Mouse (Mus musculus): ENCODE data around the gene Osgep. TPM values are rescaled to one million over a fixed set of nuclear protein-coding genes. Genes with fewer than 3 reads are reported as not detected.

Osgep gene
- polyA plus RNA-seq, 1 experiment from 2014 or later, result 141 TPM

DNA sequence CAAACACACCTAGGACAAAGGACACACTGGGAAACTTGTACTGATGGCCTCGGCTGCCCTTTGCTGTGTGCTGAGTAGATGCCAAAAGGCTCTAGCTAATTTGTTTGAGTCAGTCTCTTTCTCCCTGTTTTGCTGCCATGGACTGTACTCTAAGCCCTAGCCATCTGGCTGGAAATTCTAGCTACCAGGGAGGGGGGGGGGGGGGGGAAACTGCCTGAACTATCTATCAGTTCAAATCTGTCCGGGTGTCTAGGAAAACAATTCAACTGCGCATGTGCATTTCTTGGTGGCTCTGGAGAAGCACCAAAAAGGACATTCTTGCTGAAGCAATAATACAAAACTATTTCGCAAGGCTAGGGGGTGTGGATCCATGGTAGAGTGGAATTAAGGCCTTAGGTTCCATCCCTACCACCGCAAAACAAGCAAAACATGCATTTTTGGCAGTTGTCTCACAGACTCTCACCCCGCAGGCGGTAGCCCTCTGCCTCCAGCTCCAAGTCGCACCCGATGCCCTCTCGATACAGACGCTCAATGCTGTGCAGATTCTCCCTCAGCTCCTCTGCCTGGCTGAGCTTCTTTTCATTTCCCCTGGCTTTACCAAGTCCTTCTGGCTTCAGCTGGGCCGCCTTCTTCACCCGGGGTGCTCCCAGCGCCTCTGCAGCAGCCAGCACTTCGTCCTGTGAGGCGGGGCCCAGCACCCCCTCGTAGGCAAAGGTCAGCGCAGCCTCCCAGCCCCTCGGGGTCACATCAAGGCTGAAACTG is 28.5 kb downstream of the Osgep start:
- Histone ChIP-seq H3K9me3 (no peaks in the 10 kb centered on the region), H3K36me3 (replicated peaks) (no peaks in the 10 kb centered on the region), H3K4me2 (peak overlapping the region; percentile 73), H3K4me3 (replicated peaks) (peak overlapping the region; percentile 40), H3K27ac (no peak overlapping the region), H3K27me3 (peaks cover 26% of the 10 kb centered on the region), H3K4me1 (peaks cover 14% of the 10 kb centered on the region), H3K9ac (peak overlapping the region; percentile 51)
- WGBS, result 16% methylated on average over 19 of the region's 19 CpGs
- no peak; the same call in 1 of the 2 replicates for ATAC-seq (ENCODE audit: low FRiP score)

DNA sequence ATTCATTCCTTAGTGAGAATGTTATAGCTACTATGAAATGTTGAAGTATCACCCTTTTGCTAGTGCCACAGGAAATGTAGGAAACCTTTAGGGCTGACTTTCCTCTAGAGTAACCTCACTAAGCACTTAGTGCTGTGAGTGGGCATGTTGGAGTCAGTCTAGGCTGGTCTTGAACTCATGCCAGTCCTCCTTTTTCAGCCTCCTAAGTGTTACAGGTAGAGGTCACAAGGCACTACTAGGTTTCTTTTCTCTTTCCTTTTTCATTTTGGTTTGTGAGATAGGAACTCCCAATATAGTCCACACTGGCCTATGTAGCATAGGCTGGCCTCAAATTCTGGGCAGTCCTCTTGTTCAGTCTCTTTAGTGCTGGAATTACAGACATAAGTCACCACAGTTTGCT is 29.3 kb downstream of the Osgep start:
- ATAC-seq (ENCODE audit: low FRiP score), result no peak
- peaks cover 26% of the 10 kb centered on the region for H3K27me3 ChIP-seq
- H3K9ac ChIP-seq, result no peak overlapping the region
- H3K4me1 ChIP-seq, result peaks cover 14% of the 10 kb centered on the region
- no peaks in the 10 kb centered on the region for H3K36me3 ChIP-seq (replicated peaks)
- no peaks in the 10 kb centered on the region for H3K9me3 ChIP-seq
- H3K27ac ChIP-seq, result no peak overlapping the region
- no peak overlapping the region for H3K4me2 ChIP-seq
- H3K4me3 ChIP-seq (replicated peaks), result no peak overlapping the region

DNA sequence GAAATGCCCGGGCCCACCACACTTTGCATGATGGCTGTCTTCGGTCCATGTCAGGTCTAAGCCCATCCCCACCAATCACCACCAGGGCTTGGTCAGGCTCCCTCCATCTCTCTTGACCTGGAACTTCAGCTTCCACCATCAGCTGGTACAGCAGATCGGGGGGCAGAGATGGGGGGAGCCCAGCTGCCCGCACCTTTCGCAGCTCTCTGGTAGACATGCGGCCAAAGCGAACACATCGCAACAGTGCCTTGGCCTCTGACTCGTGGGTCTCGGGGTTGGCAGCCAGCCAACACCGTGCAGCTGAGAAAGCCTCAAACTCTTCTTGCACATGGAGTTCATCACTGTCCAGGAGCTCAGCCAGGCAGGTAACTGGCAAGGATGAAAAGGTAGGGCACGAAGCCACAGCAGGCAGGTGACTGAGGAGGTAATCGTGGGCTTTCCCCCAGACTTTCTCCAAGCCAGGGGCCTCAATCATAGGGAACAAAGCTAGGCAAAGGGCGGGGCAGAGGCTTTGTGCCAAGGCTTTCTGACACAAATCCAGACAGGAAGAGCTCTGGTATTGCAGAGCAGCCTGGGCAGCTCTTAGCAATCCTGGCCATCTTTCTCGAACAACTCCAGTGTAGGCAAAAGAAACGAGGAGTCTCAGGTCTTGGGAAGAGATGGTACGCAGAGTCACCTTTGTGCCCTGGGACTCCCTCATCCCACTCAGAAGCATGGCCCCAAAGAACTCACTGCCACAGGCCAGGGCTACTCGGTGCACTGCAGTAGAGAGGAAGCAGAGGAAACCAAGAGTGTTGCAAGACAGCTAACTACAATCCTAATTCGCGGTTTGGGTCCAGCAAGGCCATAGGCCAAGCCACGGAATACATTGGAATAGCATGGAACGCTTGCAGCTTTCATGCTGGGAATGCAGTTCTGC is 31.9 kb downstream of the Osgep start:
- Histone ChIP-seq H3K4me2 (no peak overlapping the region), H3K4me3 (replicated peaks) (no peak overlapping the region), H3K9me3 (no peaks in the 10 kb centered on the region), H3K27ac (no peak overlapping the region), H3K36me3 (replicated peaks) (no peaks in the 10 kb centered on the region), H3K4me1 (peaks cover 14% of the 10 kb centered on the region), H3K9ac (no peak overlapping the region), H3K27me3 (peaks cover 24% of the 10 kb centered on the region)
- no peak for ATAC-seq (ENCODE audit: low FRiP score)
- WGBS, result 88% methylated on average over 22 of the region's 22 CpGs

DNA sequence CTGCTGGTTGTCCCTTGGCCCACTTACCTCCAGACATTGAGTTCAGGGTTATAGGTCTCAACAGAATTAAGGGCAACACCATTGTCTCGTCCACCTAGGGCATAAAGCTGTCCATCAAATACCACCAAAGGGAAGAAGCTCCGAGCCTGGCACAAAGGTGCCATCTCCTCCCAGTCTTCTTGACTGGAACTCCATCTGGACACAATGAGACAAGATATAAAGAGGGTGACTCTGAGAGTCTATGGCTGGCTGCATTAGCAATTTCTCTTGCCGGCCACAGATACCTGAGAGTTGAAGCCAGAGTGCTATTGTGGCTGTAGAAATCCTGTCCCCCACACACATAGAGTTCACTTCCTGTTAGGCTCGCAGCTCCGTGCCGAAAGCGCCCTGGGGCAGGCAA is 32.6 kb downstream of the Osgep start:
- 91% methylated on average over 7 of the region's 7 CpGs for whole genome bisulfite sequencing
- no peak for ATAC-seq (ENCODE audit: low FRiP score)
- peaks cover 12% of the 10 kb centered on the region for H3K4me1 ChIP-seq
- no peaks in the 10 kb centered on the region for H3K9me3 ChIP-seq
- no peak overlapping the region for H3K9ac ChIP-seq
- peaks cover 17% of the 10 kb centered on the region for H3K27me3 ChIP-seq
- H3K4me3 ChIP-seq (replicated peaks), result no peak overlapping the region
- H3K4me2 ChIP-seq, result no peak overlapping the region
- no peak overlapping the region for H3K27ac ChIP-seq
- no peaks in the 10 kb centered on the region for H3K36me3 ChIP-seq (replicated peaks)

DNA sequence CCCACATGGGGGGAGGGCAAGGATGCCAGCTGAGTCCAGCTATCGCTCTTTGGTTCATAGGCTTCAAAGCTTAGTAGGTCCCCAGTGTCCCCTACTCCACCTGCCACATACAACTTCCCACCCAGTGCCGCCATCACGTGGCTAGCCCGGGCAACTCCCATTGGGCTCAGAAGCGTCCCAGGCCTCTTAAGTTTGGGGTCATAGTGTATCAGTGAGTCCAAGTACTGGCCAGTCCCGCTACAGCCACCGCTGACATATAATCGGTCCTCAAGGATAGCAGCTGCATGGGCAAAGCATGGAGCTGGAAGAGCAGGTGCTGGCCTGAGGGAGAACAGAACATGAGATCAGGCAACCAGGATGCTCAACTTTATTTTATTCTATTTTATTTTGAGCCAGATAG is 33.1 kb downstream of the Osgep start:
- no peak for ATAC-seq (ENCODE audit: low FRiP score)
- WGBS, result 95% methylated on average over 8 of the region's 8 CpGs

DNA sequence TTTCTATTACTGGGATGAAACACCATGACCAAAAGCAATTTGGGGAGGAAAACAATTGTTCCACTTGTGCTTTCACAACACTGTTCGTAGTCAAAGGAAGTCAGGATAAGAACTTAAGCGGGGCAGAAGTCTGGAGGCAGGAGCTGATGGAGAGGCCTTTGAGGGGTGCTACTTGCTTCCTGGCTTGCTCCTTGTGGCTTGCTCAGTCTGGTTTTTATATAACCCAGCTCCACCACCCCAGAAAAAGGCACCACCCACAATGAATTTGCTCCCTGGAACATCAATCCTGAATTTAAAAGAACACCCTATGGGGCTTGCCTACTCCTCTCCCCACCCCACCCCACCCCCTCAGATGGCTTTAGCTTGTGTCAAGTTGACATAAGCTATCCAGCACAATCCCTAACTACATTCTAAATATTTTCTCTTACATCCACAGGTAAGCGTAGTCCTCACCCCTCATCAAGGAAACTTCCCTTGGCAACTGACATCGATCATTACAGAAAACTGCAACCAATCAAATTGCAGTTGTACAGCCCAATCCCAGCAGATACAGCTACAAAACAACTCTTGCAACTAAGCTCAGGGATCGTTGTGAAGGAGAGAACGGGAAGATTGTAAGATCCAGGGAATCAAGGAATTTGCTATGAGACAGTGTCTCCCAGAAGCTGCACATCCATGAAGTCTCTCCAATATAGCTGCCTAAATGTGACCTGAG is 48.3 kb downstream of the Osgep start:
- 87% methylated on average over 6 of the region's 6 CpGs for WGBS
- Histone ChIP-seq H3K27me3 (no peaks in the 10 kb centered on the region), H3K27ac (no peak overlapping the region), H3K9me3 (no peaks in the 10 kb centered on the region), H3K9ac (no peak overlapping the region), H3K36me3 (replicated peaks) (no peaks in the 10 kb centered on the region), H3K4me2 (no peak overlapping the region), H3K4me1 (no peaks in the 10 kb centered on the region), H3K4me3 (replicated peaks) (no peak overlapping the region)
- no peak for ATAC-seq (ENCODE audit: low FRiP score)

More for the DNA sequence above, 33.1 kb downstream of the Osgep start:
- Histone ChIP-seq H3K27ac (no peak overlapping the region), H3K27me3 (peaks cover 12% of the 10 kb centered on the region; the same call in 1 of the 2 replicates), H3K9me3 (no peaks in the 10 kb centered on the region), H3K4me2 (no peak overlapping the region), H3K4me3 (replicated peaks) (no peak overlapping the region), H3K4me1 (peaks cover 8% of the 10 kb centered on the region), H3K9ac (no peak overlapping the region), H3K36me3 (replicated peaks) (no peaks in the 10 kb centered on the region)

DNA sequence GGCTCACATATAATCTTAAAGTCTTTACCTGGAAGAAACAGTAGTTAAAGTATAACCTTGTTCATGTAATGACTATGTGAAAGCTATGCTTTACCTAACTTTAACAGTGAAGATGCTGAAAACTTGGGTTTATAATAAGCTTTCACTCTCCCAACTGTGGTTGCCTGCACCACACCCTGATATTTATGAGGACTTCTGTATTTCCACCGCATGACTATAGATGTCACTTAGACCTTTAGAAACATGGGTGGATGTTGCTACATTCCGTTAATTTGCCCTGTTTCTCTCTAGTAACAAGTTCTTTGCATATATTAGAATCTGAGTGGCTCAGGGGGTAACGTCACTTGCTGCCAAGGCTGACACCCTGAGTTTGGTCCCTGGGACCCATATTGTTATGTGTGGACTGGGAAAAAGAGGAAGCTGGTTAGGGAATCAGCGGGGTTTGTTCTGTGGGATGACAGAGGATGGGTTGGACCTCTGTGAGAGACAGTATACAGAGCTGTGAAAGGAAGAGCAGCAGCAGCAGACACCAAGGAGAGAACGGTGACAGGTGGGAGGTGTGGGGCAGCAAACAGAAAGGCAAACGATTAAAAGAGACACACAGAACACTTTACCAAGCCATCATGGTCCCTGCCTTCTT is 49.0 kb downstream of the Osgep start:
- 85% methylated on average over 6 of the region's 6 CpGs for WGBS
- no peaks in the 10 kb centered on the region for H3K9me3 ChIP-seq
- no peaks in the 10 kb centered on the region for H3K27me3 ChIP-seq
- H3K36me3 ChIP-seq (replicated peaks), result no peaks in the 10 kb centered on the region
- no peak overlapping the region for H3K9ac ChIP-seq
- H3K4me3 ChIP-seq (replicated peaks), result no peak overlapping the region
- no peak overlapping the region for H3K4me2 ChIP-seq
- H3K4me1 ChIP-seq, result peaks cover 2% of the 10 kb centered on the region; the same call in 1 of the 2 replicates
- H3K27ac ChIP-seq, result no peak overlapping the region
- ATAC-seq (ENCODE audit: low FRiP score), result no peak

DNA sequence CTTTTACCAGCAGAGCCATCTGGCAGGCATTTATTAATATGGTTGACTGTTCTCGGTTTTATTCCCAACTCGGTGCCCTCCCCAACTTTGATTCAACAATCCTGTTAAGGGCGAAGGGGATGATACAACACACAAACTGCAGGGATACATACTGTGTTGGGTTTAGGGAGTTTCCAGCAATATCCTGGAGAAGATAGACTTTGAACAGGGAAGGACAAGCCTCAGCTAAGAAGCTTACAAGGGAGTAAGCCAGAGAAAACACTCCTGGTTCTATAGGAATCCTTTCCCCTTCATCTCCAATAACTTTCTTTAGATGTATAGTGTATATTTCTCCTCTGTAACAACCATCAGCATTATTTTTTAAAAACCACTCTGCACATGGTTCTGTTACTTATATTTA is 49.5 kb downstream of the Osgep start:
- Histone ChIP-seq H3K4me1 (peaks cover 4% of the 10 kb centered on the region; the same call in 1 of the 2 replicates), H3K36me3 (replicated peaks) (no peaks in the 10 kb centered on the region), H3K27me3 (no peaks in the 10 kb centered on the region), H3K9me3 (no peaks in the 10 kb centered on the region), H3K27ac (no peak overlapping the region), H3K9ac (no peak overlapping the region), H3K4me3 (replicated peaks) (no peak overlapping the region), H3K4me2 (no peak overlapping the region)
- WGBS, result 87% methylated on average over 3 of the region's 3 CpGs
- no peak for ATAC-seq (ENCODE audit: low FRiP score)

DNA sequence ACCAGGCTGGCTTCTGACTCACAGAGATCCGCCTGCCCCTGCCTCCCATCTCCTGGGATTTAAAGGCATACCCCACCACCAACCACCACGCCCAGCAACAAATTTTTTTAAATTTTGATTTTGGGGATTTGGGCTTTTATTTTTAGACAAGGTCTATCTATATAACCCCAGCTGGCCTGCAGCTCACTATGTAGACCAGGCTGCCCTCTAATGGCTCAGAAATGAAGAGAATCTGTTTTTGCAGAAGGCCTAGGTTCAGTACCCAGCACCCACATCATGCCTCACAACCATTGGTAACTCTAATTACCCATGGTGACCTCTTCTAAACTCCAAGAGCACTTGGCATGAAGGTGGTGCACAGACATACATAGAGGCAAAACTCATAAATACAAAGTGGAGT is 53.4 kb downstream of the Osgep start:
- Histone ChIP-seq H3K27ac (no peak overlapping the region), H3K9me3 (no peaks in the 10 kb centered on the region), H3K9ac (no peak overlapping the region), H3K27me3 (no peaks in the 10 kb centered on the region), H3K4me3 (replicated peaks) (no peak overlapping the region), H3K36me3 (replicated peaks) (no peaks in the 10 kb centered on the region), H3K4me2 (no peak overlapping the region), H3K4me1 (peaks cover 4% of the 10 kb centered on the region; the same call in 1 of the 2 replicates)
- no peak for ATAC-seq (ENCODE audit: low FRiP score)
- WGBS, result 89% methylated on average over 2 of the region's 2 CpGs

DNA sequence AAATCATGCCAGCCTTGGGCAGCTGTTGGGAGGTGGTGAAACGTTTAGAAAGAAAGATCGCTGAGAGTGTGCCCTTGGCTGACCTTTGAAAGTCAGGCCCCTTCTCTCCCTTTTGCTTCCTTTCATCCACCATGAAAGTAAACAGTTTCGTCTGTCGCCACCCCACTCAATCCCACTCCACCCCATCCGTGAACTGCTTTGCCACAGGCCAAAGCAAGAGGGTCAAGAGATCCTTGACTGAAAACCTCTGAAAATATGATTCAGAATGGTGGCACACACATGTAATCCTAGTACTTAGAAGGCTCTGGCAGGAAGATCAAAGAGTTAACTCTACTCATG is 53.9 kb downstream of the Osgep start:
- H3K36me3 ChIP-seq (replicated peaks), result no peaks in the 10 kb centered on the region
- H3K9ac ChIP-seq, result no peak overlapping the region
- ATAC-seq (ENCODE audit: low FRiP score), result peak; percentile 42; the same call in 1 of the 2 replicates
- H3K4me2 ChIP-seq, result peak overlapping the region; percentile 66
- H3K4me1 ChIP-seq, result peaks cover 4% of the 10 kb centered on the region; the same call in 1 of the 2 replicates
- no peaks in the 10 kb centered on the region for H3K9me3 ChIP-seq
- WGBS, result 33% methylated on average over 5 of the region's 5 CpGs
- no peak overlapping the region for H3K27ac ChIP-seq
- peak overlapping the region; percentile 49 for H3K4me3 ChIP-seq (replicated peaks)
- no peaks in the 10 kb centered on the region for H3K27me3 ChIP-seq

DNA sequence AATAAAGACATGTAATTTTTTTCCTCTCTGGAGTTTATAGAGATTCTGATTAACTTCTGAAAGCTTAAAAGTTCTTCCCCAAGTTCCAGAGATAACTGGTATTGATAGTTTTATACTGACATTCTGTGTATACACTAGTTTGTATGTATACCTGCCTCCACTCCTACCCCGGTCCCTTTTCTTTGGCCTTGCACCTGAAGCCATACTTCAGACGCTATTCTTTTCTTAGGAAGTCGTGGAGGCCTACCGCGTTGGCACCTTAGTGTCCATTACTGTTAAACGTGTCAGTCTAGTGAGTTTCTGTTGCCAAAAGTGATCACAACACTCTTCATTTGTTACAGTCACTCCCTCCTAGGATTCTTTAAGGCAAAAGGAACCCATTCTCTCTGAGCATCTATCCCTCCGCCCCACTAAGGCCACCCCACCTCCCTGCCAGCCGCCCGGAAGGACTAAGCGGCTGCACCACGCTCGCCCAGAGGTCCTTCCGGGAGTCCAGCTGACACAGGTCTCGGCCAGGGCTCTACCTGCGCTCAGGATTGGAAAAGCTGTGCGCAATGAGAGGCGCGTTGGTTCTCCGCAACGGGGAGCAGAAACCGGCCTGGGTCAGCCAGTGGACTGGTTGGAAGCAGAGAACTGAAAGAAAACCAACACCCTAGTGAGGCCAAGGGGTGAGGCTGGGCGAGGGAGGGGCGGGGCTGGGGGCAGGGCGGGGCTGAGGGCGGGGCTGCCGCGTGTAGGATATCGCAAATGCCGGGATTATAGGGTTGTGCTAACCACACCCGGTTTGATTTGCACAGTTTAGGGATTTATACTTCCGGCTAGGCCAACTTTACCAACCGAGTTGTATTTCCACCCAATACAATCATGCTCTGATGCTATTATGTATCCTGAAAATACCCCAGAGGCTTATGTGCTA is 54.5 kb downstream of the Osgep start, which contains the start of gene Tep1:
TSS of gene Tep1 (minus strand) at position 672 of the 916 bp plus-strand sequence.
- Histone ChIP-seq H3K27ac (no peak within 1 kb of the TSS), H3K4me1 (peaks cover 4% of the 10 kb centered on the region; the same call in 1 of the 2 replicates), H3K9ac (peak within 1 kb of the TSS; percentile 57), H3K4me3 (replicated peaks) (peak within 1 kb of the TSS; percentile 49), H3K9me3 (no peaks in the 10 kb centered on the region), H3K36me3 (replicated peaks) (no peaks in the 10 kb centered on the region), H3K4me2 (peak within 1 kb of the TSS; percentile 66), H3K27me3 (no peaks in the 10 kb centered on the region)
- 6% methylated on average over 32 of the region's 32 CpGs for WGBS
- ATAC-seq (ENCODE audit: low FRiP score), result peak; percentile 83
